Mouse (Mus musculus): ENCODE data around the gene Zdhhc19. TPM values are rescaled to one million over a fixed set of nuclear protein-coding genes. Genes with fewer than 3 reads are reported as not detected.

The Zdhhc19 gene
- polyA plus RNA-seq, 1 experiment from 2014 or later: not detected

DNA sequence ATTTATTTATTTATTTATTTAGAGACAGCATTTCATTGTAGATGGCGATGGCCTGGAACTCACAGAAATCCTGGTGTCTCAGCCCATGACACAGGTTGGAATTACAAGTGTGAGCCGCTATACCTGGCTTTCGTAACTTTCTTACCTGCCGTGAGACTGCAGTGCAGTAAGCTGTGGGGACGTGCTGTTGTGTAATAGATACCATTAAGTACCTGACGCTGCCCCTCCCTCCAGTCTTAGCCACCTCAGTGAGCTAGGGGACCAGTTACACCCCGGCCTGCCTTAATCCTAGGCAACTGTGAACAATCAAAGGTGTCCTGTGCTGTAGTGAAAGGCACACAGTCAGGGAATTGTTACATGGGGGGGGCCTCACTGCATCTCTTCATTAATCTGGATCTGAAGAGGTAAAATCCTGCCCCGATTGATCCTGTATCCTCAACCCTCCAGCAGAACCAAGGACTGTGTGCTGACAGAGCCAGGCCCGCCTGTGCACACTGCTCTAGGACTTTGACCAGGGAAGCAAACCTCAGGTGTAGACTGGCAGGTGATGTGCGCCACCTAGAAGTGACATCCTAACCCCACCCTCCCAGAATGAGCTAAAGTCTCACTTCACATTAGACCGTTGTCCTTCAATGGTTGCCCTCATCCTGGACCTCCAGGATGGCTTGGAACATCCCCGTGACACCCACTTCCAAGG is 21.9 kb downstream of the Zdhhc19 start:
- H3K4me2 ChIP-seq (ENCODE audit: low read length): no peak overlapping the region
- H3K36me3 ChIP-seq (ENCODE audit: control insufficient read depth, insufficient read depth, low read length): no peaks in the 10 kb centered on the region
- DNase-seq (ENCODE audit: low spot score) (no peak), ATAC-seq (no peak)
- no peak overlapping the region for H3K4me3 ChIP-seq (ENCODE audit: low read depth, low read length)
- no peak overlapping the region for H3K9ac ChIP-seq (ENCODE audit: low read length)
- H3K27me3 ChIP-seq (replicated peaks; ENCODE audit: control insufficient read depth, insufficient read depth, low read length): no peaks in the 10 kb centered on the region
- no peaks in the 10 kb centered on the region for H3K9me3 ChIP-seq (replicated peaks; ENCODE audit: control insufficient read depth, low read length)
- no peak overlapping the region for H3K27ac ChIP-seq (ENCODE audit: low read depth, low read length)
- H3K4me1 ChIP-seq (ENCODE audit: control insufficient read depth, insufficient read depth, low read length): peaks cover 14% of the 10 kb centered on the region
- WGBS: 91% methylated on average over 12 of the region's 12 CpGs

GRCm38 (mm10) chr16:32519656-32520371 is 23.7 kb downstream of the Zdhhc19 start:
- Histone ChIP-seq H3K9me3 (replicated peaks; ENCODE audit: control insufficient read depth, low read length) (no peaks in the 10 kb centered on the region), H3K4me3 (ENCODE audit: low read depth, low read length) (no peak overlapping the region), H3K36me3 (ENCODE audit: control insufficient read depth, insufficient read depth, low read length) (no peaks in the 10 kb centered on the region), H3K4me1 (ENCODE audit: control insufficient read depth, insufficient read depth, low read length) (peaks cover 14% of the 10 kb centered on the region), H3K27me3 (replicated peaks; ENCODE audit: control insufficient read depth, insufficient read depth, low read length) (no peaks in the 10 kb centered on the region), H3K9ac (ENCODE audit: low read length) (no peak overlapping the region), H3K4me2 (ENCODE audit: low read length) (no peak overlapping the region), H3K27ac (ENCODE audit: low read depth, low read length) (no peak overlapping the region)
- 84% methylated on average over 15 of the region's 15 CpGs for WGBS
- DNase-seq (ENCODE audit: low spot score) (no peak), ATAC-seq (no peak)

DNA sequence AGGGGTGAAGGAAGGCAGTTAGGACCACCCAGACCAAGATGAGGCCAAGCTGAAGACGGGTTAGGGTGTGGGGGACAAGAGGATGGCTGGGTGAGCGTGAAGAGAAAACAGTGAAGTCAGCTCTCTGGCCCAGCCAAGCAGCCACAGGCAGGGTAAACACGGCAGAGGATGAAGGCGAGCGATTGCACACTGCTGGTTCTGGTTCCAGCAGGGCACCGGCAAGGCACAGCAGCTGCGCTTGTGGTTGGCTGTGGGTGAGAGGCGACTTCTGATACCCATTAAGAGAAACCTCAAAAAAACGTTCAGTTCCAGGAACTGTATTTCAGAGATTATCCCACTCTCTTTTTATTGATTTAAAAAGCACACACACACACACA is 24.3 kb downstream of the Zdhhc19 start:
- no peak overlapping the region for H3K4me3 ChIP-seq (ENCODE audit: low read depth, low read length)
- H3K9me3 ChIP-seq (replicated peaks; ENCODE audit: control insufficient read depth, low read length): no peaks in the 10 kb centered on the region
- DNase-seq (ENCODE audit: low spot score): no peak
- H3K4me1 ChIP-seq (ENCODE audit: control insufficient read depth, insufficient read depth, low read length): peaks cover 12% of the 10 kb centered on the region
- 33% methylated on average over 9 of the region's 9 CpGs for WGBS
- H3K27me3 ChIP-seq (replicated peaks; ENCODE audit: control insufficient read depth, insufficient read depth, low read length): no peaks in the 10 kb centered on the region
- H3K36me3 ChIP-seq (ENCODE audit: control insufficient read depth, insufficient read depth, low read length): no peaks in the 10 kb centered on the region
- ATAC-seq: no peak
- H3K27ac ChIP-seq (ENCODE audit: low read depth, low read length): no peak overlapping the region
- no peak overlapping the region for H3K9ac ChIP-seq (ENCODE audit: low read length)
- no peak overlapping the region for H3K4me2 ChIP-seq (ENCODE audit: low read length)

GRCm38 (mm10) chr16:32522578-32523194 is 26.6 kb downstream of the Zdhhc19 start:
- no peak for DNase-seq (ENCODE audit: low spot score)
- no peak for ATAC-seq
- no peaks in the 10 kb centered on the region for H3K36me3 ChIP-seq (ENCODE audit: control insufficient read depth, insufficient read depth, low read length)
- no peaks in the 10 kb centered on the region for H3K9me3 ChIP-seq (replicated peaks; ENCODE audit: control insufficient read depth, low read length)
- no peak overlapping the region for H3K4me2 ChIP-seq (ENCODE audit: low read length)
- no peaks in the 10 kb centered on the region for H3K27me3 ChIP-seq (replicated peaks; ENCODE audit: control insufficient read depth, insufficient read depth, low read length)
- H3K27ac ChIP-seq (ENCODE audit: low read depth, low read length): no peak overlapping the region
- H3K4me3 ChIP-seq (ENCODE audit: low read depth, low read length): no peak overlapping the region
- H3K4me1 ChIP-seq (ENCODE audit: control insufficient read depth, insufficient read depth, low read length): no peaks in the 10 kb centered on the region; the same call in 1 of the 2 replicates
- WGBS: 87% methylated on average over 6 of the region's 6 CpGs
- no peak overlapping the region for H3K9ac ChIP-seq (ENCODE audit: low read length)

- no peak overlapping the region for H3K27ac ChIP-seq (ENCODE audit: low read depth, low read length)
- no peak overlapping the region for H3K4me3 ChIP-seq (ENCODE audit: low read depth, low read length)
- no peak overlapping the region for H3K4me2 ChIP-seq (ENCODE audit: low read length)
- 69% methylated on average over 8 of the region's 8 CpGs for WGBS
- peak; percentile 43 for DNase-seq (ENCODE audit: low spot score)
- ATAC-seq: no peak
- no peaks in the 10 kb centered on the region; the same call in 1 of the 2 replicates for H3K4me1 ChIP-seq (ENCODE audit: control insufficient read depth, insufficient read depth, low read length)
- H3K9ac ChIP-seq (ENCODE audit: low read length): no peak overlapping the region
- no peaks in the 10 kb centered on the region for H3K9me3 ChIP-seq (replicated peaks; ENCODE audit: control insufficient read depth, low read length)
- H3K27me3 ChIP-seq (replicated peaks; ENCODE audit: control insufficient read depth, insufficient read depth, low read length): no peaks in the 10 kb centered on the region
- H3K36me3 ChIP-seq (ENCODE audit: control insufficient read depth, insufficient read depth, low read length): no peaks in the 10 kb centered on the region
Observed at GRCm38 (mm10) chr16:32523462-32524243, 27.6 kb downstream of the Zdhhc19 start.

GRCm38 (mm10) chr16:32524244-32524615 is 28.2 kb downstream of the Zdhhc19 start:
- no peak overlapping the region for H3K9ac ChIP-seq (ENCODE audit: low read length)
- DNase-seq (ENCODE audit: low spot score) (no peak), ATAC-seq (no peak)
- no peaks in the 10 kb centered on the region for H3K36me3 ChIP-seq (ENCODE audit: control insufficient read depth, insufficient read depth, low read length)
- H3K4me2 ChIP-seq (ENCODE audit: low read length): no peak overlapping the region
- H3K27me3 ChIP-seq (replicated peaks; ENCODE audit: control insufficient read depth, insufficient read depth, low read length): no peaks in the 10 kb centered on the region
- no peak overlapping the region for H3K27ac ChIP-seq (ENCODE audit: low read depth, low read length)
- H3K9me3 ChIP-seq (replicated peaks; ENCODE audit: control insufficient read depth, low read length): no peaks in the 10 kb centered on the region
- no peak overlapping the region for H3K4me3 ChIP-seq (ENCODE audit: low read depth, low read length)
- WGBS: 68% methylated on average over 5 of the region's 5 CpGs
- no peaks in the 10 kb centered on the region; the same call in 1 of the 2 replicates for H3K4me1 ChIP-seq (ENCODE audit: control insufficient read depth, insufficient read depth, low read length)

- no peak overlapping the region for H3K27ac ChIP-seq (ENCODE audit: low read depth, low read length)
- no peaks in the 10 kb centered on the region for H3K27me3 ChIP-seq (replicated peaks; ENCODE audit: control insufficient read depth, insufficient read depth, low read length)
- H3K9ac ChIP-seq (ENCODE audit: low read length): no peak overlapping the region
- H3K4me3 ChIP-seq (ENCODE audit: low read depth, low read length): no peak overlapping the region
- DNase-seq (ENCODE audit: low spot score) (no peak), ATAC-seq (no peak)
- no peak overlapping the region for H3K4me2 ChIP-seq (ENCODE audit: low read length)
- no peaks in the 10 kb centered on the region for H3K4me1 ChIP-seq (ENCODE audit: control insufficient read depth, insufficient read depth, low read length)
- no peaks in the 10 kb centered on the region for H3K9me3 ChIP-seq (replicated peaks; ENCODE audit: control insufficient read depth, low read length)
- 76% methylated on average over 7 of the region's 7 CpGs for WGBS
- H3K36me3 ChIP-seq (ENCODE audit: control insufficient read depth, insufficient read depth, low read length): no peaks in the 10 kb centered on the region
Observed at GRCm38 (mm10) chr16:32526906-32527305, 30.8 kb downstream of the Zdhhc19 start.

- H3K9me3 ChIP-seq (replicated peaks; ENCODE audit: control insufficient read depth, low read length): no peaks in the 10 kb centered on the region
- no peak overlapping the region for H3K27ac ChIP-seq (ENCODE audit: low read depth, low read length)
- no peaks in the 10 kb centered on the region for H3K36me3 ChIP-seq (ENCODE audit: control insufficient read depth, insufficient read depth, low read length)
- DNase-seq (ENCODE audit: low spot score): peak; percentile 20
- H3K9ac ChIP-seq (ENCODE audit: low read length): no peak overlapping the region
- no peak overlapping the region for H3K4me2 ChIP-seq (ENCODE audit: low read length)
- peak; percentile 42; the same call in 1 of the 2 replicates for ATAC-seq
- no peaks in the 10 kb centered on the region for H3K27me3 ChIP-seq (replicated peaks; ENCODE audit: control insufficient read depth, insufficient read depth, low read length)
- H3K4me3 ChIP-seq (ENCODE audit: low read depth, low read length): no peak overlapping the region
- 46% methylated on average over 18 of the region's 18 CpGs for WGBS
- H3K4me1 ChIP-seq (ENCODE audit: control insufficient read depth, insufficient read depth, low read length): peaks cover 11% of the 10 kb centered on the region
Observed at GRCm38 (mm10) chr16:32532878-32533826, 37.1 kb downstream of the Zdhhc19 start.
